Mouse (Mus musculus) lung, postnatal 4 days (tissue): Measurements from ENCODE around the gene Pusl1.

ENCODE experiments used
- DNase-seq, 2 experiments: peaks; one replicate each; pipeline ENCODE4 v3.0.0; 2021

The Pusl1 gene

DNA sequence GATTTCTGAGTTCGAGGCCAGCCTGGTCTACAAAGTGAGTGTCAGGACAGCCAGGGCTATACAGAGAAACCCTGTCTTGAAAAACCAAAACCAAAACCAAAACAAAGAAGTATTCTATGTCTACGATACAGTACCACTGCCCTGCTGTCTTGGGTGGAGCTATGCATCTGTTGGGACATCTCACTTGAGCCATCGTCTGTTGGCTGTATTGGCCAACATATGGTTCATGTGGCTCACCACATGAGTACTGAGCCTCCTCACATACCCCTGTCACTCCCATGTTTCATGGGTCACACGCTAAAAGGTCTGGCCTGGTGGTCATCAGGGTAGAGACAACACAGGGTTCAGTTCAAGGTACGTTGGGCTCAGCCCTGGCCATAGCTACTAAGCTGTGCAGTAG is 5.3 kb downstream of the Pusl1 start:
- DNase-seq = peak in 1 of 2 experiments; percentile 17

DNA sequence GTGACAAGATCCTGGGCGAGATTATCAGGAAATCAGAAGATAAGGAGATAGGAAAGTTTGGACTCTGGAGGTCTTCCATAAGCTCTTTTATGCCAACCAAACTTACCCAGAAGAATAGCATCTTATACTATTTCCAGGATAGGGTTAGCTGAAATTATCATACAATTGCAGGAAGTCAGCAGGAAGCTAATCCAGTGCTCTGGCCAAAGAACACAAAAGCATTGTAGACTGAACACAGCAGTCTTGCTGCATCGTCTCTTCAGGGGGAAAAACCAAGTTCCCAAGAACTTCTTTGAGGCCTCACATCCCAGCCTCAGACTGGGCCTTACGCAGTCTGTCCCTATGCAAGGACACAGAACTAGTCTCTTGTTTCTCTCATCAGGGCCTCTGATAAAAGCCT is 8.0 kb downstream of the Pusl1 start:
- no peak for DNase-seq

DNA sequence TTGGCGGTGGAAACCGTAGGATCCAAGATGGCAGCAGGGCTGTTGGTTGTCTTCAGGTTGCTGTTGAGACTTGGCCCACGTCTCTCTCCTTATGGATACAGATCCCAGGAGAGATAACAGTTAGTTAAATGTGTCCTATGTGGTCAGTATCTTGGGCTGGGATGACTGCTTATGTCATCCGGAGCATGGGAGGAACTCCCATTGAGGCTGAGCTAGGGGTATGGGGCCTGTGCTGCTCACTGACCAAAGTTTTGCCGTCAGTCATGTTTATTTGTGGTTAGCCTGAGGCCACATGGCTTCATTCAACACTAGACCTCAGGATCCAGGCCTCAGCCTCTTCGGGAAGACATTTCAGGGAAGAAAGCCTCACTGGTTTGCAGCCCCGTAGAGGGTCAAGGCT is 20.2 kb downstream of the Pusl1 start:
- no peak for DNase-seq

DNA sequence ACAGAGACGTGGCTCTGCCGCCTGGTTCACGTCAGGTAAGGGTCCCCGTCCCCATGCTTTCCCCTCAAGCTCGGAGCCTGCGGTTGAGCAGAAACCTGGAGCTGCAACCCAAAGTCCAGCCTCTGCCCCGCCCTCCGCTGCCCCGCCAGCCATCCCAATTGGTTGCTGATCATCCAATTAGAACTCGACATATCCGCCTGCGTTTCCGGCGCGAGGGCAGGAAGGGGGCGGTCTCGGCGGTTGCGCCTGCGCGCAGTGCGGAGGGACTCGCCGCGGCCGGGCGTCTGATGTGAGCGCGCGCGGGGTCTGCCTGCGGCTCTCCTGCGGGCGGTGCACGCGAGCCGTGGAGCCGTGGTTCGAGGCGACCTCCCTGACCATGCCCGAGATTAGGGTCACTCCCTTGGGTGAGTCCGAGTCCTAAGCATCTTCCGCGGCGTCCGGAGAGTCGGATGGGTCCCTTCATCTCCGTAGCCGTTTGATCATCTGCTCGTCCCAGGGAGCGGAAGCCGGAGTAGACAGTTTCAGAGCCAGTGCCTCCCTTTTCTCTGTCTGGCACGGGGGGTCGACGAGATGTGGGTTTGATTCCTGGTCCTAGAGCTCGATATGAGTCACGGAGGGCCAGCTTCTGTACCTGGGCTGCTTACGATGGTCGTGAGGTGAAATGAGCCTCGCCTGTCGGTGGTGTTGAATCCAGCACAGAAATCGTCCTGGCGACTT is 22.1 kb downstream of the Pusl1 start, which contains the start of the genes Cptp and Ints11:
Gene Cptp, minus strand, starts transcription at position 124 of the 717 bp plus-strand sequence.
Gene Ints11, plus strand, starts transcription at position 230 of the 717 bp plus-strand sequence.
- DNase-seq = peak; percentile 98

DNA sequence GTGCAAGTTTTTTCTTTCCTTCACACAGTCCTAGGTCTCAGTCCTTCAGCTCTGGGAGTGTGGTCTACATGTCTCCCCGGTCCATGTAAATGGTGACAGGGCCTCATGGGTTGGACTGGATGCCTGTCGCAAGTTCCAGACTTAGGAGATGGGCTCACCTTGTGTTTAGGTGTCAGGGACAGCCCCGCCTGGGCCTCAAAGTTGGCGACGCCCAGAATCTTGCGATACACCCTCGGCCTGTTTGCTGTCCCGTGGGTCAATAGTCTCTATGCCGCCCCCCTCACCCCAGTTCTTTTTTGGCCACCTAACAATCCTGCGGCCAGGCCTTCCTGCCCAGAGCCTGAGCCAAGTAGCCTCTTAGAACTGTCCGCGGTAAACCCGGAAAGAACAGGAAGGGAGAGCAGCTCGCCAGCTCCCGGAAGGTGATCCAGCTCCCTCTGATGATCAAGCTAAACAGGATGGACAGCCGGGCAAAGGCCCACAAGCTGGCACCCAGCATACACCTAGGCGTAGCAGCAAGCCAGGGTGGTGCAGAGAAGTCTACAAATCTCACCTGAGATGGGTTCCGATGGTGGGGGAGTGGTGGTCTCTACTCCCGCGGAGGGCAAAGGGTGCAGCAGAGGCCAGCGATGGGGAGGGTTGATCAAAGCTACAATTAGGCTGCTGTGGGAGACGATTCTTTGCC is 22.8 kb downstream of the Pusl1 start:
- DNase-seq = peak; percentile 25 to 46

DNA sequence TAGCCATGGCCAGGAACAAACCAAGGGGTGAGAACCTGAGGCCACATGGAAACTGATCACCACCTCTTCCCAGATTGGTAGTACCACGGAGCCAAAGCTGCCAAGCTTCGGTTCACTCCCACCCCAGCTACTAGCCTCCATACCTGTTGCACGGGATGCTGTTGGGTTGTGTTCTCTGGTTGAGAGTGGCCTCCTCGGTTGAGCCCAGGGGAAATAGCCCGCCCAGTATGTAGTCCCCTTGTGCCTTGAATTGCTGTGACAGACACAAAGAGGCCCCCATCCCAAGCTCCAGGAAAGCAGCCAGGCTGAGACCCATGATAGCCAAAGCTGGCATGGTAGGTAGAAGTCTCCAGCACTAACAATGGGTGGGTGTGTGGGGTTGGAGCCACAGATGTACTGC is 28.6 kb downstream of the Pusl1 start, which contains the start of gene Tas1r3:
Gene Tas1r3, minus strand, starts transcription at position 362 of the 400 bp plus-strand sequence.
- peak in 1 of 2 experiments; percentile 17 for DNase-seq

DNA sequence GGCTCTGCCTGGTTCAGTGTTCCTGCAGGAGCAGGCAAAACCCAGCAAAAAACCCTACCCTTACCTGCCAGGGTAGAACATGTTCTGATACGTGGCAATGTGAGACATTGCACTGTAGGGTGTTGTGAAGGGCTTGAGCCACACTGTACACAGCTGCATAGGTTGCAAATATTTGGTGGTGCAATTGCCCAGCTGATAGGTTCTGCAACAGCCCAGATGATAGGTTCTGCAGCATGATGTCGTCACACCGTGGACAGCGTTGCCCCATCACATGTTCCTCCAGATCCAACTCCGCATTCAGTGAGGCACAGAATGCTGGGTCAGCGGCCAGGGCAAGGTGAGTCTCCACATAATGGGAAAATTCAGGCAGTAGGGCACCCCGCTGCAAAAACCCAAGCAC is 29.8 kb downstream of the Pusl1 start:
- peak; percentile 26 to 34 for DNase-seq

DNA sequence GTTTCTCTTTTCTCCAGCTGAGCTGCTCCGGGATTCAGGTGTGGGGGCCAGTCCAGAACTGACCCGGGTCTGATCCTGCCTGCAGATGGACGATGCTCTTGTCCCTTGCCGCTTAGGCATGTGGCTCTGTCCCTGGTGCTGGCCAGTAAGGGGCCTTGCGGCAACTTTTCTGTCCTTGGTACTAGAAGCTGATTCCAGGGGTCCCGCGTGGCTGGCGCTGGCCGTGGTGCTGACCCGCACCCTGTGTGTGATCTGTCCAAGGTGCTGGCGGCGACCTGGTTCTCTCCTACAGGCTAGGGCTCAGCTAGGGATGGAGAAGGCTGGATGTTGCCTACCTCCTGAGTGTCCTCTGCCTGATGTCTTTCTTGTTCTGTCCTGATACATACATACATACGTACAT is 32.3 kb downstream of the Pusl1 start:
- peak; percentile 76 to 77 for DNase-seq

DNA sequence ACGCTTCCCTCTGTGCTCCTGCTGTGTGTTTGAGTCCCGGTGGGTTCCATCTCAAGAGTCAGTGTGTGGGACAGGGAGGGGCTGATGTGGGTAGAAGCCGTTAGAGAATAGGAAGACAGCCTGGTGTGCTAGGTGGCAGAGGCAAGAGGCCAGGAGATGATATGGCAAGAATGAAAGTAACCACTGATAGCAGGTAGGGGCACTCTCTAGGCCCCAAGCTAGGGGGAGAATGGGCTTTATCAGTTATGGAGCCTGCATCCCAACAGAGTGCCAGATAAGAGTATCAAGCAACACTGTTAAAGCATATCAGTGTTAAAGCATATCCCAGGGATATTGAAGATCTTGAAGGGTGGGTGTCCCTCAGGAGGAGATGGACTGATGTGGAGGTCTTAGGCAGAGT is 34.7 kb downstream of the Pusl1 start:
- DNase-seq = no peak

DNA sequence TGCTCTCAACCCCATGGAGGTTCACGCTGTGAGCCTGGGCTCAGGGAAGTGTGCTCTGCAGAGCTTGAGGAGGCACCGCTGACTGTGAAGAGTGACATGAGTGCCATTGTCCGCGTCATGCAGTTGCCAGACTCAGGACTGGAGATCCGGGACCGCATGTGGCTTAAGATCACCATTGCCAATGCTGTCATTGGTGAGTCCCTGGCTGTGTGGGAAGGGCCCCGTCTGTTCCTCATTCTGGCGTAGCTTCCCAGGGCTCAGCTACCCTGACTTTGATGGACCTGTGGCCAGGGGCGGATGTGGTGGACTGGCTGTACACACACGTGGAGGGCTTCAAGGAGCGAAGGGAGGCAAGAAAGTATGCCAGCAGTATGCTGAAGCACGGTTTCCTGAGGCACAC is 35.5 kb downstream of the Pusl1 start:
- peak in 1 of 2 experiments; percentile 18 for DNase-seq

DNA sequence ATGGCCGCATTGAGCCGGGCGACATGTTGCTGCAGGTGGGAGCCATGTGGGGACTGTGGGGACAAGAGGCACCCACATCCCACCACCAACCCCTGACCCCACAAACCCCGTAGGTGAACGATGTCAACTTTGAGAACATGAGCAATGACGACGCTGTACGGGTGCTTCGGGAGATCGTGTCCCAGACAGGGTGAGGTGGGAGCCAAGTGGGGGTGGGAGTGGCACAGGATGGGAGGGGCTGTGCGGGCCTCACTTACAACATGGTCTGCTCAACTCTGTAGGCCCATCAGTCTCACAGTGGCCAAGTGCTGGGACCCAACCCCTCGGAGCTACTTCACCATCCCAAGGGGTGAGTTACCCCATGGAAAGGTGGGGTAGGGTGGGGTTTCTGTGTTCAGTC is 36.6 kb downstream of the Pusl1 start:
- DNase-seq = no peak

DNA sequence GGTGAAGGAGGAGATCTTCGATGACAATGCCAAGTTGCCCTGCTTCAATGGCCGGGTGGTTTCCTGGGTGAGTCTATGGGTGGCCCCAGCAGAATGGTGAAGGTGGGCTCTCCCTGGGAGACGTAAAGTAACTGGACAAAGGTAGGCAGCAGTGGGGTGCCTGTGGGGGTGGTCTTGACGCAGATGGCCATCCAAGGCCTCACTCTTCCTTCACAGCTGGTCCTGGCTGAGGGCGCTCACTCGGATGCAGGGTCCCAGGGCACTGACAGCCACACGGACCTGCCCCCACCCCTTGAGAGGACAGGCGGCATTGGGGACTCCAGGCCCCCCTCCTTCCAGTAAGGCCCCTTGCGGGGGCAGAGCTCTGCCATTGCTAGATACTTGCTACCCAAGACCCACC is 38.2 kb downstream of the Pusl1 start:
- peak in 1 of 2 experiments; percentile 21 for DNase-seq

DNA sequence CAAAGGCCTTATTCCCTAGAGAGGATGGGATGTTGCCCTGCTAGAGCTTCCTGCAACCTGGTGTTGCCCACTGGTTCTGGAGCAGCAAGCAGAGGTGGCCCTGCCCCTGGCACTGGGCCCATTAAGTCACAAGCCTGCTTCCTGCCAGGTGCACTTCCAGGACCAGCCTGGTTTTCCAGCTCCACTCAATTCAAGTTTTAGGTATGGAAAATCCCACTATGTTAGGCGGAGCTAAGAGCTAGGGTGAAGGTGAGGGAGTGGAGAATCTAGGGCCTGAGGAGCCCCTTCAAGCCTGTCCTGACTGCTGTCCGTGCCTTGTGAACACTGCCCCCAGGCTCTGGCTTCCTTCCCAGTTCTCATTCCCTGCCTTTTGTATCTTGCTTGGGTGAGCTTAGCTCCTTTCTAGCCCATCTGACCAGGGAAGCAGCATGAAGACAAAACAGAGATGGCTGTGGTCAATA is 39.6 kb downstream of the Pusl1 start:
- peak; percentile 28 to 62 for DNase-seq

DNA sequence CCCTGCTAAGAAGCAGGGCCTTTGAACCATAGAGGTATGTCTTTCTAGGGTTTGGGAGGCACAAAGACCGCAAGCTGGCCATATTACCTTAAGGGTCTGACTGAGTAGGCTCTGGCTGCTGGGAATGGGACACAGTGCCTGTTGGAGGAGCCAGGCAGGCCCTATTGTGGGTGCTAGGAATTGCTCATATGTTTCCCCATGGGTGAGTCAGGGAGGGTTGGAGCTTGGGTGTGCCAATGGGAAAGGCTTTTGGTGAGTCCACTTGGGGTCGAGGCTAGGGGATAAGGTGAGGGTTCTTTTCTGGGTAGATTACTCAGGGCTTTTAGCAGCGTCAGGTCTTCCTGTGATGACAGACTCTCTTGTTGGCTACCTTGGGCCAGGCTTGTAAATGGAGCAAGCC is 40.2 kb downstream of the Pusl1 start:
- DNase-seq = no peak

DNA sequence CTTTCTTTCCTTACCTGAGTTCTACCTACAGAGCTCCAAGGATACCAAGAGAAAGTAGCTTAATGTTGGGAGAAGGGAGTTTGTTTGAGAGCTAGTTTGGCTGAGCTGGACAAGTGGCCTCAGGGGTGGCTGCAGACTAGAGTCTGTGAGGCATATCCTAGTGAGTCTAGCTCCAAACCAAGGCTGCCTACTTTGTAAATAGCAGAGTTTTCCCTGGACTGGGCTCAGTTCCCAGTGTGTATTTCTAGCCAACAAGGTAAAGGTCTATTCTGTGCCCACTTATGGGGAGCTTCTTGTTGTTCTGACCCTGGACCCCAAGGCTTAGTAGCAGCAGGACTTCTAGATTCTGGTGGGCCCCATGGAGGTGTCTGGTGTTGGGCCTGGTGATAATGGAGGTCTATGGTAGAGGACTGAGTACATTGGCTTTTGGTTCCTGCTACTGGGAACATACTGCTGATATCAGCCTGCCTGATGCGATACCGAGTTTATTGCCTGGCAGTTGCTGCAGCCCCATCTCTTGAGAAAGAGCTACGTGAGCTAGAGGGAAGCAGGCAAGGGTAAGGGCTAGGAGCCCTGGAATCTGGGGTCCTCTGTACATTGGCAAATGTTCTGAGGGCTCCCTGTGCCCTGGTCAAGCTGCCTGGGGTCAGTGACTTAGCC is 41.7 kb downstream of the Pusl1 start:
- no peak for DNase-seq

DNA sequence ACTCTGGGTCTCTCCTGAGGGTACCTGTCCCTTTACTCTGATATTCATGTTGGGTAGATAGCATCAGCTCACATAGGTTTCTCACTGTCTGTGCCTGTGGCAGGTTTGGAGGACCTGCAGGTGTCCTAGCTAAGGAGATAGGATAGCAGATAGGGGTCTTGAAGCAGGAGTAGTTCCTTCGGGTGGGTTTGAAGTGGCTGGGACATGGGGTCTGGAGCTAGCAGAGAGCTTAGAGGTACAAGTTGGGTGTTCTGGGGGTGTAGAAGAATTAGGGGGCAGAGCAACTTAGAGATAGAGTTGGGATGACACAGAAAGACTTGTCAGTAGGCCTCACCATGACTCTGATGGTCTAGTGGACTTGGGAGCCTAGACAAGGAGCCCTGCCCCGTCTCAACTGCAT is 42.2 kb downstream of the Pusl1 start:
- no peak for DNase-seq

DNA sequence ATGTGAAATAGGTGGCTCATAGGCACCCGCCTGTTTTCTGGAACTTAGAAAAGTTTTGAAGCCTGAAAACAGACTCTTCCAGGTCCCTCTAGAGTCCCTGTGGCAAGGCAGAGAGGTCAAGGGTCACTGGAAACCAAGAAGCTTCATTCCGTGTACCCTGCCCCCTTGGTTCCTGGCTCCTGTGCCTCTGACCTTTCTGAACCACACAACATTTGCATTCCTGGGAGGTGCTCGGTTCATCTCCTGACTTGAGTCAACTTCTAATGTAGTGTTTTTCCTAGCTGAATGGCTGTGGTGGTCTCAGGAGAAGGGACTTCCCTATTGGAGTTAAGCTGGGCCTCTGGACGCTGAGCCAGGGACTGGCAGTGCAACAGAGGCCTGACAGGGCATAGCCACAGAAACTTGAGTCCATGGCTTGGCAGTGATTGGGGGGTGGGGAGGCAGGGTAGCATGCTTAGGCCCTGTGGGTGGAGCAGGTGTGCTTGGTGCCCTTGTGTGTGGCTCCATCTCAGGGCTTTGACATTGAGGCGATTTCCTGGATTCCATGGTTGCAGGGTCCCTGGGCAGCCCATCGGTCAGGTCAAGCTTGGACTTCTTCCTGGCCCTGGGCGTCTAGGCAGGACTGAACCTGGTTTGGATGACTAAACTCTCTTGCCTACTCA is 43.0 kb downstream of the Pusl1 start:
- peak in 1 of 2 experiments; percentile 20 for DNase-seq

DNA sequence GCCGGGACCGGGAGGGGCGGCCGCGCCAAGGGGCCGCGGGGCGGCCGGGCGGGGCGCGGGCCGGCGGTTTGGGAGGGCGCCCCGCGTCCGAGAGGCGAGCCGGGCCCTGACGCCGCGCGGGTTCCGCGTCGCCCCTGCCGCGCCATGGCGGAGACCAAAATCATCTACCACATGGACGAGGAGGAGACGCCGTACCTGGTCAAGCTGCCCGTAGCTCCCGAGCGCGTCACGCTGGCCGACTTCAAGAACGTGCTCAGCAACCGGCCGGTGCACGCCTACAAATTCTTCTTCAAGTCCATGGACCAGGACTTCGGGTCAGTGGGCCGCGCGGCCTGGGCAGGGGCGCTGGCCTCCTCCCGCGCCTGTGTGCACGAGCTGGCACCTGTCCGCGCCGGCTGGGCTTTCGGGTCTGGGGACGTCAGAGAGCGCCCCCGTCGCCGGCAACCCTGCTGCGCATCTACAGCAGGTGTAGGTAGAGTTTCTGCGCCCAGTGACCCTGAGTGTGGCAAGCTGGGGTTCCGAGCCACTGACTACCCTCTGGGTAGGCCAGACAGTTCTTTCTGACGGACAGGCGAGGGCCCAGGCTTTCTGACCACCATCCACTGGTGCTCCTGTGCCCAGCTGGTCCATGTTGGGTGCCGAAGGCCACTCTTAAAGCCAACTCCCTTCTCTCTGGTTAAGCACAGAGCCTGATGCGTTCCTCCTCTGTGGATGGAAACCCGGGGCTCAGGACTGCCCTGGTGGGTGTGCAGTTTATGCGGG is 43.8 kb downstream of the Pusl1 start:
- peak in 1 of 2 experiments; percentile 57 for DNase-seq

DNA sequence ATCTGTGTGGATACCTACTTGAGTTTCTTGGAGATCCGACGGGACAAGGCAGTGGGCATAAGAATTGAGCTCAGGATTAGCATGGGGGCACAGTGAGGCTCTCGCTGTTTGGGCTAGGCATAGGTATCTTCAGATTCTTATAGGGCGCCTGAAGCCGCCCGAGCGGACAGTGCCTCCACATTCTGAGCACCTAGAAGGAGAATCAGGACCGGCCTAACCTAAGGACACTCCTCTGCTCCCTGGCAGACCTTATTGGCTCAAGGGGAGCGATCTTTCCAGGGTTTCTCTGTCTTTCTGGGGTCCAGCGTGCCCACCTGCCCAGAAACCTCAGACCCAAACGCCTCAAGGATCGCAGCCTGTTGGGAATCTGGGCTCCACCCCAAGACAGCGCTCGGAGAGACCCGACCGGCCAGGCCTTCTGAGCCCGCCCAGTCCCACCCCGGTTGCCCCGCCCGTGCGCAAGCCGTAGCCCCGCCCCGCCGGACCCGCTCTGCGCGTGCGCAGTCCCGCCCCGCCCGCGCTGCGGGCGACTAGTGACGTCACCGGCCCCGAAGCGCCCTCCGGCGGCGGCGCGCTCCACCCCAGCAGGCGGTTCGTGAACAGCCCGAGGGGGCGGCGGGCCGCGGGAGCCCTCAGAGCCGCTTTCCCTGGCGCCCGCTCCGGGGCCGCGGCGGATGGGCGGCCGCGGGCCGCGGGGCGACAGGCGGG is 44.6 kb downstream of the Pusl1 start, which contains the start of gene Dvl1:
Gene Dvl1, plus strand, starts transcription at position 532 of the 708 bp plus-strand sequence.
- DNase-seq = peak; percentile 95 to 98

DNA sequence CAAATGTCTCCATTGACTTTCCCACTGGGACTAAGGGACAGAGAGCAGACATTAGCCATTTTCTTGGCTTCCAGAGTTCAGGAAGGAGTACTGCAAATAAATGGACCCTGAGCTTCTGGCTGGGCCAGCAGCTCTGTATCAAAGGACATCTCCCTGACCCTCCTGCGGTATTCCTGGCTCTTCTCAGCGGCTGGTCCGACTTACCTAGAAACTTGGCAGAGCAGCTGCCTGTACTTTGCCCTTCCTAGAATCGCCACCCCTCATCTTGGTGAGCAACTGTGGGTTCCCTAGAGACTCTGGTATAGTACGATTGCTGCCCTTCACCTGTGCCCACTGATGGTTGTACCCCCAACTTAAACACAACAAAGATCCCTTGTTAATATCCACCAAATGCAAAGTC is 48.4 kb downstream of the Pusl1 start:
- DNase-seq = peak in 1 of 2 experiments; percentile 9

DNA sequence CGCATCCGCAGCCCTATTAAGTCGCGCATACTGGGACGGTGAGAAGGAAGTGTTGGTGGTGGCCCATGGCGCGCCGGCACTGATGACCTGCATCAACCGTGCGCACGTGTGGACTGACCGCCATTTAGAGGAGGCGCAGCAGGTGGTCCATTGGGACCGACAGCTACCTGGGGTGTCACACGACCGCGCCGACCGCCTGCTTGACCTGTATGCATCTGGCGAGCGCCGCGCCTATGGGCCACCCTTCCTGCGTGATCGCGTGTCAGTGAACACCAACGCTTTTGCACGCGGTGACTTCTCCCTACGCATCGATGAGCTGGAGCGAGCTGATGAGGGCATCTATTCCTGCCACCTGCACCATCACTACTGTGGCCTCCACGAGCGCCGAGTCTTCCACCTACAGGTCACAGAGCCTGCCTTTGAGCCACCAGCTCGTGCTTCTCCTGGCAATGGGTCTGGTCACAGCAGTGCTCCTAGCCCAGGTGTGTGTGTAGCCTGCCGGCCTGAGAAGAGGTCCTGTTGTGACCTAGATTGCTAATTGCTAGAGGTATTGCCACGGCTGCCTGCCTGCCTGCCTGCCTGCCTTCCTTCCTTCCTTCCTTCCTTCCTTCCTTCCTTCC is 49.8 kb downstream of the Pusl1 start:
- DNase-seq = peak in 1 of 2 experiments; percentile 37
